Mouse (Mus musculus): ENCODE results near the gene Relch.

GRCm38 (mm10) chr1:105795705-105796104, 132.0 kb downstream of the Relch start:
- no peak for TF ChIP-seq CTCF (IDR thresholded peaks at IDR 0.05; ENCODE audit: borderline replicate concordance, insufficient read depth, low read depth, low read length)
- no peak for TF ChIP-seq POLR2A (IDR thresholded peaks at IDR 0.05; ENCODE audit: borderline replicate concordance, insufficient read depth, low read length)
